Mouse (Mus musculus) liver, embryonic 12.5 days (tissue): Measurements from ENCODE around the gene Med1. TPM values are rescaled to one million over a fixed set of nuclear protein-coding genes. Genes with fewer than 3 reads are reported as not detected.
A peak's percentile ranks its signal among the peaks of the same experiment; 100 is the strongest.
"Not testable (repeated sequence)": the region's sequence is repeated elsewhere in the genome, so short reads cannot be mapped to it uniquely, and the experiment has no call there.

Experiments
- ATAC-seq: fragments of 200-750 bp; cut with Nextera tagmentation; 2 replicates; pipeline ENCODE4 v1.8.0; 2017; ENCODE audit warnings: moderate number of reproducible peaks, mild to moderate bottlenecking, moderate library complexity
- H3K27ac ChIP-seq: fragments of 300-500 bp; sonication (generic); 2 replicates; pipeline ENCODE4 v1.5.1; 2016; ENCODE audit warnings: mild to moderate bottlenecking
- H3K27me3 ChIP-seq: fragments of 300-500 bp; sonication (generic); replicated peaks from 2 replicates; pipeline ENCODE4 v1.6.1; 2016; ENCODE audit warnings: mild to moderate bottlenecking, moderate library complexity
- H3K36me3 ChIP-seq: fragments of 300-500 bp; sonication (generic); 2 replicates; pipeline ENCODE4 v1.6.1; 2016; ENCODE audit warnings: mild to moderate bottlenecking, moderate library complexity
- H3K4me1 ChIP-seq: fragments of 300-500 bp; sonication (generic); 2 replicates; pipeline ENCODE4 v1.6.1; 2016
- H3K4me2 ChIP-seq: fragments of 300-500 bp; sonication (generic); 2 replicates; pipeline ENCODE4 v1.6.1; 2016; ENCODE audit warnings: mild to moderate bottlenecking, moderate library complexity
- H3K4me3 ChIP-seq: fragments of 300-500 bp; sonication (generic); 2 replicates; pipeline ENCODE4 v1.5.1; 2016; ENCODE audit warnings: mild to moderate bottlenecking, moderate library complexity
- H3K9ac ChIP-seq: fragments of 300-500 bp; sonication (generic); 2 replicates; pipeline ENCODE4 v1.6.1; 2016; ENCODE audit warnings: mild to moderate bottlenecking, moderate library complexity
- H3K9me3 ChIP-seq: fragments of 300-500 bp; sonication (generic); replicated peaks from 2 replicates; pipeline ENCODE4 v1.6.1; 2016; ENCODE audit warnings: mild to moderate bottlenecking, moderate library complexity
- WGBS: fragments of 180-500 bp; shearing (Covaris S2); methylation state at CpG from one replicate; pipeline ENCODE4 v1.1.7; 2016; ENCODE audit not compliant: insufficient replicate concordance; 5-methylcytosine and 5-hydroxymethylcytosine counted together
- polyA plus RNA-seq: library from polyadenylated mRNA; unstranded; fragments of >200 nt; fragmentation: Nextera tagmentation; extraction: Ambion mirVana; gene quantifications from 2 replicates; pipeline ENCODE4 v1.2.1, GENCODE M21; 2016

Med1 gene
- 40.5 and 41.8 TPM in 2 replicates for polyA plus RNA-seq

GRCm38 (mm10) chr11:98192901-98193805 is at the start of gene Med1:
Gene Med1 (minus strand): TSS chr11:98193293.
- peak; percentile 94 for ATAC-seq
- under 1% methylated on average over 52 of the region's 53 CpGs for WGBS
- Histone ChIP-seq H3K36me3 (peaks cover 31% of the 10 kb centered on the region), H3K9ac (peak within 1 kb of the TSS; percentile 92), H3K4me3 (peak within 1 kb of the TSS; percentile 91), H3K9me3 (no peaks in the 10 kb centered on the region), H3K4me1 (peaks cover 27% of the 10 kb centered on the region), H3K27me3 (no peaks in the 10 kb centered on the region), H3K27ac (peak within 1 kb of the TSS; percentile 93), H3K4me2 (peak within 1 kb of the TSS; percentile 88)

- H3K27ac ChIP-seq = no peak overlapping the region
- no peak for ATAC-seq
- H3K27me3 ChIP-seq = no peaks in the 10 kb centered on the region
- H3K4me1 ChIP-seq = peaks cover 9% of the 10 kb centered on the region
- no peak overlapping the region for H3K4me3 ChIP-seq
- whole genome bisulfite sequencing = 88% methylated on average over 3 of the region's 3 CpGs
- H3K4me2 ChIP-seq = no peak overlapping the region
- no peaks in the 10 kb centered on the region for H3K9me3 ChIP-seq
- H3K36me3 ChIP-seq = peaks cover 90% of the 10 kb centered on the region
- no peak overlapping the region for H3K9ac ChIP-seq
Measured at GRCm38 (mm10) chr11:98238995-98239394, 45.9 kb upstream of the Med1 start.

- no peaks in the 10 kb centered on the region for H3K27me3 ChIP-seq
- no peak for ATAC-seq
- peaks cover 4% of the 10 kb centered on the region for H3K4me1 ChIP-seq
- no peaks in the 10 kb centered on the region for H3K9me3 ChIP-seq
- H3K4me3 ChIP-seq = no peak overlapping the region
- H3K4me2 ChIP-seq = no peak overlapping the region
- no peak overlapping the region for H3K27ac ChIP-seq
- WGBS = 74% methylated on average over 3 of the region's 3 CpGs
- H3K9ac ChIP-seq = no peak overlapping the region
- peaks cover 88% of the 10 kb centered on the region for H3K36me3 ChIP-seq
Measured at GRCm38 (mm10) chr11:98238416-98238815, 45.3 kb upstream of the Med1 start.

GRCm38 (mm10) chr11:98226349-98226748 is 33.3 kb upstream of the Med1 start:
- no peak overlapping the region for H3K27ac ChIP-seq
- 89% methylated on average over 1 of the region's 1 CpGs for WGBS
- H3K36me3 ChIP-seq = peaks cover 83% of the 10 kb centered on the region
- H3K9ac ChIP-seq = no peak overlapping the region
- no peaks in the 10 kb centered on the region for H3K9me3 ChIP-seq
- H3K4me3 ChIP-seq = no peak overlapping the region
- ATAC-seq = no peak
- no peak overlapping the region for H3K4me2 ChIP-seq
- 0 out of 2 replicates have a peak, but pooled peaks cover 5% of the 10 kb centered on the region for H3K4me1 ChIP-seq
- H3K27me3 ChIP-seq = no peaks in the 10 kb centered on the region

- Histone ChIP-seq H3K27me3 (no peaks in the 10 kb centered on the region), H3K4me1 (peaks cover 51% of the 10 kb centered on the region), H3K9ac (0 out of 2 replicates have a peak overlapping the region, but pooled peaks have one; percentile 7), H3K4me3 (no peak overlapping the region), H3K9me3 (no peaks in the 10 kb centered on the region), H3K27ac (peak overlapping the region; percentile 84), H3K4me2 (peak overlapping the region; percentile 43), H3K36me3 (peaks cover 86% of the 10 kb centered on the region)
- ATAC-seq = peak; percentile 82
- WGBS = 26% methylated on average over 1 of the region's 1 CpGs
Measured at GRCm38 (mm10) chr11:98213311-98213710, 20.2 kb upstream of the Med1 start.

GRCm38 (mm10) chr11:98209661-98210060 is 16.6 kb upstream of the Med1 start:
- H3K4me2 ChIP-seq, H3K4me3 ChIP-seq, ATAC-seq, H3K27me3 ChIP-seq, H3K27ac ChIP-seq, H3K9me3 ChIP-seq, H3K9ac ChIP-seq: not testable (repeated sequence)
- Histone ChIP-seq H3K4me1 (peaks cover 66% of the 10 kb centered on the region), H3K36me3 (peaks cover 76% of the 10 kb centered on the region)
- 70% methylated on average over 5 of the region's 5 CpGs for WGBS

- Histone ChIP-seq H3K9ac (peak overlapping the region; percentile 52), H3K4me3 (peak overlapping the region; percentile 51), H3K27ac (peak overlapping the region; percentile 56; the same call in 1 of the 2 replicates), H3K36me3 (peaks cover 49% of the 10 kb centered on the region), H3K4me1 (peaks cover 43% of the 10 kb centered on the region), H3K4me2 (peak overlapping the region; percentile 65)
- WGBS = 55% methylated on average over 3 of the region's 3 CpGs
- not testable (repeated sequence) for H3K27me3 ChIP-seq, ATAC-seq, H3K9me3 ChIP-seq
Measured at GRCm38 (mm10) chr11:98206281-98206680, 13.2 kb upstream of the Med1 start.

GRCm38 (mm10) chr11:98205463-98205862 is 12.4 kb upstream of the Med1 start:
- H3K9me3 ChIP-seq = no peaks in the 10 kb centered on the region
- H3K4me2 ChIP-seq = peak overlapping the region; percentile 83
- peak overlapping the region; percentile 51 for H3K4me3 ChIP-seq
- no peaks in the 10 kb centered on the region for H3K27me3 ChIP-seq
- H3K9ac ChIP-seq = peak overlapping the region; percentile 52
- peaks cover 41% of the 10 kb centered on the region for H3K36me3 ChIP-seq
- no peak for ATAC-seq
- peaks cover 39% of the 10 kb centered on the region for H3K4me1 ChIP-seq
- no peak overlapping the region for H3K27ac ChIP-seq

GRCm38 (mm10) chr11:98203931-98204421 is 10.9 kb upstream of the Med1 start:
- Histone ChIP-seq H3K9ac (peak overlapping the region; percentile 99), H3K27me3 (no peaks in the 10 kb centered on the region), H3K4me1 (peaks cover 35% of the 10 kb centered on the region), H3K36me3 (peaks cover 26% of the 10 kb centered on the region), H3K9me3 (no peaks in the 10 kb centered on the region), H3K27ac (peak overlapping the region; percentile 100), H3K4me3 (peak overlapping the region; percentile 94), H3K4me2 (peak overlapping the region; percentile 83)
- peak; percentile 24; the same call in 1 of the 2 replicates for ATAC-seq
- under 1% methylated on average over 16 of the region's 16 CpGs for WGBS

GRCm38 (mm10) chr11:98203351-98203911 is 10.3 kb upstream of the Med1 start:
- Histone ChIP-seq H3K9me3 (no peaks in the 10 kb centered on the region), H3K27me3 (no peaks in the 10 kb centered on the region), H3K4me2 (peak overlapping the region; percentile 83), H3K27ac (peak overlapping the region; percentile 100), H3K9ac (peak overlapping the region; percentile 99), H3K4me3 (peak overlapping the region; percentile 94), H3K36me3 (peaks cover 21% of the 10 kb centered on the region), H3K4me1 (peaks cover 31% of the 10 kb centered on the region)
- peak; percentile 52 for ATAC-seq
- under 1% methylated on average over 37 of the region's 37 CpGs for WGBS

GRCm38 (mm10) chr11:98202641-98203350 is 9.7 kb upstream of the Med1 start, which contains the start of gene Cdk12:
Gene Cdk12 (plus strand): TSS chr11:98203059.
- Histone ChIP-seq H3K9me3 (no peaks in the 10 kb centered on the region), H3K4me1 (peaks cover 29% of the 10 kb centered on the region), H3K4me3 (peak within 1 kb of the TSS; percentile 94), H3K9ac (peak within 1 kb of the TSS; percentile 99), H3K27ac (peak within 1 kb of the TSS; percentile 100), H3K36me3 (peaks cover 14% of the 10 kb centered on the region), H3K4me2 (peak within 1 kb of the TSS; percentile 83), H3K27me3 (no peaks in the 10 kb centered on the region)
- WGBS = under 1% methylated on average over 52 of the region's 63 CpGs
- peak; percentile 88 for ATAC-seq
